Mouse (Mus musculus) hindbrain, embryonic 13.5 days (tissue): ENCODE data around the gene Ttpal. TPM values are rescaled to one million over a fixed set of nuclear protein-coding genes. Genes with fewer than 3 reads are reported as not detected.

Experiments
- ATAC-seq: fragments of 200-750 bp; cut with Nextera tagmentation; 2 replicates; pipeline ENCODE4 v1.8.0; 2017; ENCODE audit warnings: moderate TSS enrichment; ENCODE audit not compliant: low FRiP score
- H3K27ac ChIP-seq: fragments of 300-500 bp; sonication (generic); 2 replicates; pipeline ENCODE4 v1.5.1; 2015; ENCODE audit warnings: inconsistent platforms, mild to moderate bottlenecking, moderate library complexity
- H3K27me3 ChIP-seq: fragments of 300-500 bp; sonication (generic); 2 replicates; pipeline ENCODE4 v1.6.1; 2015; ENCODE audit warnings: mild to moderate bottlenecking, inconsistent platforms
- H3K36me3 ChIP-seq: fragments of 300-500 bp; sonication (generic); 2 replicates; pipeline ENCODE4 v1.6.1; 2015; ENCODE audit warnings: mild to moderate bottlenecking, inconsistent platforms
- H3K4me1 ChIP-seq: fragments of 300-500 bp; sonication (generic); replicated peaks from 2 replicates; pipeline ENCODE4 v1.6.1; 2015; ENCODE audit warnings: inconsistent platforms
- H3K4me2 ChIP-seq: fragments of 300-500 bp; sonication (generic); 2 replicates; pipeline ENCODE4 v1.6.1; 2015; ENCODE audit warnings: inconsistent platforms, mild to moderate bottlenecking, moderate library complexity
- H3K4me3 ChIP-seq: fragments of 300-500 bp; sonication (generic); 2 replicates; pipeline ENCODE4 v1.5.1; 2015; ENCODE audit warnings: mild to moderate bottlenecking, inconsistent platforms
- H3K9ac ChIP-seq: fragments of 300-500 bp; sonication (generic); 2 replicates; pipeline ENCODE4 v1.6.1; 2015; ENCODE audit warnings: mild to moderate bottlenecking, inconsistent platforms
- H3K9me3 ChIP-seq: fragments of 300-500 bp; sonication (generic); 2 replicates; pipeline ENCODE4 v1.6.1; 2016; ENCODE audit warnings: inconsistent platforms
- WGBS: fragments of 180-500 bp; shearing (Covaris S2); methylation state at CpG from one replicate; pipeline ENCODE4 v1.1.7; 2015; 5-methylcytosine and 5-hydroxymethylcytosine counted together
- polyA plus RNA-seq: library from polyadenylated mRNA; unstranded; fragments of >200 nt; fragmentation: Nextera tagmentation; extraction: Ambion mirVana; gene quantifications from 2 replicates; pipeline ENCODE4 v1.2.1, GENCODE M21; 2015

The Ttpal gene
- polyA plus RNA-seq, 1 experiment from 2014 or later, result 42.0 TPM

GRCm38 (mm10) chr2:163596057-163596872, 5.8 kb upstream of the Ttpal start:
- H3K36me3 ChIP-seq, result no peaks in the 10 kb centered on the region
- WGBS, result 75% methylated on average over 13 of the region's 13 CpGs
- H3K27ac ChIP-seq, result peak overlapping the region; percentile 18; the same call in 1 of the 2 replicates
- no peak overlapping the region for H3K4me2 ChIP-seq
- H3K9ac ChIP-seq, result no peak overlapping the region
- no peaks in the 10 kb centered on the region for H3K9me3 ChIP-seq
- H3K4me1 ChIP-seq, result peaks cover 4% of the 10 kb centered on the region; the same call in 1 of the 2 replicates
- ATAC-seq, result no peak
- peaks cover 4% of the 10 kb centered on the region; the same call in 1 of the 2 replicates for H3K27me3 ChIP-seq
- no peak overlapping the region for H3K4me3 ChIP-seq

- Histone ChIP-seq H3K36me3 (no peaks in the 10 kb centered on the region), H3K4me1 (peaks cover 7% of the 10 kb centered on the region), H3K27me3 (peaks cover 4% of the 10 kb centered on the region; the same call in 1 of the 2 replicates), H3K27ac (0 out of 2 replicates have a peak overlapping the region, but pooled peaks have one; percentile 0), H3K4me3 (no peak overlapping the region), H3K9me3 (no peaks in the 10 kb centered on the region), H3K9ac (no peak overlapping the region), H3K4me2 (no peak overlapping the region)
- ATAC-seq, result no peak
- 84% methylated on average over 3 of the region's 3 CpGs for WGBS
Measured at GRCm38 (mm10) chr2:163596873-163597155, 5.3 kb upstream of the Ttpal start.

DNA sequence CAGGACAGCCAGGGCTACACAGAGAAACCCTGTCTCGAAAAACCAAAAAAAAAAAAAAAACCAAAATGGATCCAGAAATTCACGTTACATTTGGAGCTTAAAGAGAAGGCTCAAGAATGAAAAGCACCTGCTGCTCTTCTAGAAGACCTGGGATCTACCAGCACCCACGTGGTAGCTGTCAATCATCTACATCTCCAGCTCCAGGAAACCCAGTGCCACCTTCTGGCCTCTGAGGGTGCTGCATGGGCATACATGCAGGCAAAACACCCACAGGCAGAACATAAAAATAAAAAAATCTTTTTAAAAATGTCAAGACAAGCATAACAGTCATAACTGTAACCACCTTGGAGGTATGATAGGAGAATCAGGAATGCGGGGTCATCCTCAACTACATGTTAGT, 4.5 kb upstream of the Ttpal start:
- Histone ChIP-seq H3K27ac (no peak overlapping the region), H3K4me3 (no peak overlapping the region), H3K4me1 (peaks cover 8% of the 10 kb centered on the region), H3K4me2 (no peak overlapping the region), H3K27me3 (peaks cover 4% of the 10 kb centered on the region; the same call in 1 of the 2 replicates), H3K9ac (no peak overlapping the region), H3K9me3 (no peaks in the 10 kb centered on the region), H3K36me3 (no peaks in the 10 kb centered on the region)
- ATAC-seq, result no peak
- 54% methylated on average over 4 of the region's 4 CpGs for whole genome bisulfite sequencing

GRCm38 (mm10) chr2:163599226-163599625, 2.9 kb upstream of the Ttpal start:
- ATAC-seq, result no peak
- peaks cover 20% of the 10 kb centered on the region for H3K4me1 ChIP-seq
- 0 out of 2 replicates have a peak, but pooled peaks cover 4% of the 10 kb centered on the region for H3K27me3 ChIP-seq
- no peak overlapping the region for H3K4me2 ChIP-seq
- no peak overlapping the region for H3K9ac ChIP-seq
- H3K4me3 ChIP-seq, result no peak overlapping the region
- 4% methylated on average over 1 of the region's 1 CpGs for WGBS
- H3K36me3 ChIP-seq, result no peaks in the 10 kb centered on the region
- H3K27ac ChIP-seq, result no peak overlapping the region
- no peaks in the 10 kb centered on the region for H3K9me3 ChIP-seq

DNA sequence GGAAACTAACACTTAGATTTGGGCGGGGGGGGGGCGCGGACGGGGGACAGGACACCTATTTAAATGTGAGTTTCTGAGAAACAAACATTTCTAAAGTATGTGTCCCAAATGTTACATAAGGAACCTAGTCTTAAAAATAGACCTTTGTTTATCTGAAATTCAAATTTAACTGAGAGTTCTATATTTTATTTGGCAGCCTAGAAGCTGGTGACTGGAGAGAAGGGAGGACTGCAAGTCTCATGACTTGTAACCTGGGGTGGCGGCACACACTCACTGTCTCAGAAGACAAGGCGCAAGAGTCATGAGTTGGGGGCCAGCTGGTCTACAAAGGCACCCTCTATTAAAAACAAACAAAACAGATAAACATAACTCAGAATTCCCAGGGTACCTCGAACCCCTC, 1.0 kb upstream of the Ttpal start:
- Histone ChIP-seq H3K4me1 (peaks cover 20% of the 10 kb centered on the region), H3K9ac (no peak overlapping the region), H3K27me3 (0 out of 2 replicates have a peak, but pooled peaks cover 4% of the 10 kb centered on the region), H3K4me2 (no peak overlapping the region), H3K27ac (no peak overlapping the region), H3K36me3 (no peaks in the 10 kb centered on the region), H3K9me3 (no peaks in the 10 kb centered on the region), H3K4me3 (no peak overlapping the region)
- no peak for ATAC-seq
- WGBS, result 90% methylated on average over 7 of the region's 7 CpGs

DNA sequence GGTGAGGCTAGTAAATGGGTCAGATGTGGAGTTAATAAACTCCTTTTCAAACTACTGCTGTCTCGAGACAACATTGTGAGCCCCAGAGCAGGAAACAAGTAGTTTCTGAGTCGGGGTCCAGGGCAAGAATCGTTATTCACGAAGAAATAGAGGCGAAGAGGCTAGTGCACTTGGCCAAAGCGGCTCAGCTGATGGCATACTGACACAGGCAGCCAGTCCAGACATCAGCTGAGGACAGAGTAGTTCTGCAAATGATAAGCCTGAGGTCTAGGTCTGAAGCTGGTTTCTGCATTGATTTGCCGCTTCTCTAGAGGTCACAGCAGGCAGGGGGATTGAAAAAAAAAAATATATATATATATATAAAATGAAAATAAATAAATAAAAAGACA, 408 bp upstream of the Ttpal start:
- peak overlapping the region; percentile 84 for H3K4me3 ChIP-seq
- peak overlapping the region; percentile 93 for H3K9ac ChIP-seq
- H3K9me3 ChIP-seq, result no peaks in the 10 kb centered on the region
- peaks cover 20% of the 10 kb centered on the region for H3K4me1 ChIP-seq
- peak overlapping the region; percentile 96; the same call in 1 of the 2 replicates for H3K27ac ChIP-seq
- peak overlapping the region; percentile 96 for H3K4me2 ChIP-seq
- ATAC-seq, result no peak
- no peaks in the 10 kb centered on the region for H3K36me3 ChIP-seq
- 74% methylated on average over 7 of the region's 7 CpGs for WGBS
- H3K27me3 ChIP-seq, result 0 out of 2 replicates have a peak, but pooled peaks cover 4% of the 10 kb centered on the region

GRCm38 (mm10) chr2:163606161-163606560, 4.0 kb downstream of the Ttpal start:
- Histone ChIP-seq H3K4me2 (no peak overlapping the region), H3K36me3 (peaks cover 26% of the 10 kb centered on the region), H3K27ac (no peak overlapping the region), H3K9me3 (no peaks in the 10 kb centered on the region), H3K4me1 (peaks cover 20% of the 10 kb centered on the region), H3K27me3 (no peaks in the 10 kb centered on the region), H3K4me3 (no peak overlapping the region), H3K9ac (no peak overlapping the region)
- no peak for ATAC-seq
- 89% methylated on average over 7 of the region's 7 CpGs for WGBS

GRCm38 (mm10) chr2:163608008-163608407, 5.9 kb downstream of the Ttpal start:
- Histone ChIP-seq H3K4me1 (peaks cover 11% of the 10 kb centered on the region), H3K9me3 (no peaks in the 10 kb centered on the region), H3K27ac (no peak overlapping the region), H3K36me3 (peaks cover 42% of the 10 kb centered on the region), H3K27me3 (no peaks in the 10 kb centered on the region), H3K4me2 (no peak overlapping the region), H3K9ac (no peak overlapping the region), H3K4me3 (no peak overlapping the region)
- no peak for ATAC-seq
- WGBS, result 94% methylated on average over 7 of the region's 7 CpGs

GRCm38 (mm10) chr2:163609281-163609975, 7.3 kb downstream of the Ttpal start:
- Histone ChIP-seq H3K27ac (no peak overlapping the region), H3K4me3 (no peak overlapping the region), H3K36me3 (peaks cover 57% of the 10 kb centered on the region), H3K4me2 (no peak overlapping the region), H3K9ac (no peak overlapping the region), H3K27me3 (no peaks in the 10 kb centered on the region), H3K4me1 (peaks cover 3% of the 10 kb centered on the region; the same call in 1 of the 2 replicates), H3K9me3 (no peaks in the 10 kb centered on the region)
- ATAC-seq, result no peak
- 86% methylated on average over 12 of the region's 12 CpGs for WGBS

DNA sequence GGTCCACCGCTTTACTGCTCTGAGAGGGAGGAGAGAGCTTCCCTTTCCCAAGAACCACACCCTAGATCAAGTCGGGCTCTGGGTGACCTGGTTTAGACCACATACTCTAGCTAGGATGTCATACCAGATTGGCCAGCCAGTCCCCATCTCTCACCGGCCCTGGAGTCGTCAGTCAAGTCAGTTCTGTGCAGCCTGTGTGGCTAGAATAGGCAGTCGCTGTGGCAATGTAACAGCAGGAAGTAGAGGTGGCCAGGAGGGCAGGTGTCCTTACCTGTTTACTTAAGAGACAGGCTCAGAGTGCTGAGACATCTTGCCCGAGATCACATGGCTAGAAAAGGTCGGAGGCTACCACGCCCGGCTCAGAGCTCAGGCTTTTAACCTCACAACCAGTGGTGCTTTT, 9.1 kb downstream of the Ttpal start:
- no peak overlapping the region for H3K4me2 ChIP-seq
- no peaks in the 10 kb centered on the region for H3K27me3 ChIP-seq
- H3K4me3 ChIP-seq, result no peak overlapping the region
- WGBS, result 86% methylated on average over 9 of the region's 9 CpGs
- H3K9me3 ChIP-seq, result no peaks in the 10 kb centered on the region
- no peaks in the 10 kb centered on the region for H3K4me1 ChIP-seq
- no peak for ATAC-seq
- H3K9ac ChIP-seq, result no peak overlapping the region
- peaks cover 74% of the 10 kb centered on the region for H3K36me3 ChIP-seq
- H3K27ac ChIP-seq, result no peak overlapping the region

DNA sequence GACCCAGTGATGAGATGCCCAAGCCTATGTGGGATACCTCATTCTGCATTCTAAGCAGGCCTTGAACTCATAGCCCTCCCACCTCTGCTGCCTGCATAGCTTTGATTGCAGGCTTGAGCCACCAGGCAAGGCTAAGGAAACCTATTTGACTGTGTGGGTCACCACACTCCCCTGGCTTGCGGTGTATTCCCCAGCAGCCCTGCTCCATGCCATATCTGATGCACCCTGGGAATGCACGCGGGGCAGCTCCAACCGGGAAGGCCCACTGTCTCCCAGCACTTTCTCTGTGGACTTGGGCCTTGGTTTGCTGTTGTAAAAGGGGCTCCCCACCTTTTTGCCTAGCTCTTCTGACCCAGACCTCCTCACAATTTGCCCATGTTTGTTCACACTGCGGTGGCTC, 11.1 kb downstream of the Ttpal start:
- no peak for ATAC-seq
- Histone ChIP-seq H3K4me1 (no peaks in the 10 kb centered on the region), H3K27ac (no peak overlapping the region), H3K4me3 (no peak overlapping the region), H3K36me3 (peaks cover 87% of the 10 kb centered on the region), H3K9me3 (no peaks in the 10 kb centered on the region), H3K9ac (no peak overlapping the region), H3K27me3 (no peaks in the 10 kb centered on the region), H3K4me2 (no peak overlapping the region)
- WGBS, result 95% methylated on average over 5 of the region's 5 CpGs

DNA sequence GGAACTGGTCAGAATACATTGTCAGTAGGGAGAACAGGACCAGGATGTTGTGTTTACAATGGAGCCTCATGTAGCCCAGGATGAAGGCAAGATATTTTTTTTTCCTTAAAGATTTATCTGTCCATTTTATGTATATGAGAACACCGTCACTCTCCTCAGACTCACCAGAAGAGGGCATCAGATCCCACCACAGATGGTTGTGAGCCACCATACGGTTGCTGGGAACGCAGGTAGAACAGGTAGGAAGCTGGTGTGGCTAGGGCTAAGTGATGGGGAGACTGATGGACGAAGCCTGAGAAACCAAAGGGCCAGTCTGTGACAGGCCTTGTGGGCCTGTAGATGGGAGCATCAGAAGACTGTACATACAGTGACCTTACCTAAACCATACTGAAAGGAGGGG, 11.9 kb downstream of the Ttpal start:
- Histone ChIP-seq H3K27me3 (no peaks in the 10 kb centered on the region), H3K9ac (no peak overlapping the region), H3K27ac (no peak overlapping the region), H3K4me1 (no peaks in the 10 kb centered on the region), H3K9me3 (no peaks in the 10 kb centered on the region), H3K4me3 (no peak overlapping the region), H3K36me3 (peaks cover 94% of the 10 kb centered on the region), H3K4me2 (no peak overlapping the region)
- 92% methylated on average over 4 of the region's 4 CpGs for WGBS
- ATAC-seq, result no peak
